ENCODE assay signal across 8 mouse cellular contexts in the genomic region with DNA sequence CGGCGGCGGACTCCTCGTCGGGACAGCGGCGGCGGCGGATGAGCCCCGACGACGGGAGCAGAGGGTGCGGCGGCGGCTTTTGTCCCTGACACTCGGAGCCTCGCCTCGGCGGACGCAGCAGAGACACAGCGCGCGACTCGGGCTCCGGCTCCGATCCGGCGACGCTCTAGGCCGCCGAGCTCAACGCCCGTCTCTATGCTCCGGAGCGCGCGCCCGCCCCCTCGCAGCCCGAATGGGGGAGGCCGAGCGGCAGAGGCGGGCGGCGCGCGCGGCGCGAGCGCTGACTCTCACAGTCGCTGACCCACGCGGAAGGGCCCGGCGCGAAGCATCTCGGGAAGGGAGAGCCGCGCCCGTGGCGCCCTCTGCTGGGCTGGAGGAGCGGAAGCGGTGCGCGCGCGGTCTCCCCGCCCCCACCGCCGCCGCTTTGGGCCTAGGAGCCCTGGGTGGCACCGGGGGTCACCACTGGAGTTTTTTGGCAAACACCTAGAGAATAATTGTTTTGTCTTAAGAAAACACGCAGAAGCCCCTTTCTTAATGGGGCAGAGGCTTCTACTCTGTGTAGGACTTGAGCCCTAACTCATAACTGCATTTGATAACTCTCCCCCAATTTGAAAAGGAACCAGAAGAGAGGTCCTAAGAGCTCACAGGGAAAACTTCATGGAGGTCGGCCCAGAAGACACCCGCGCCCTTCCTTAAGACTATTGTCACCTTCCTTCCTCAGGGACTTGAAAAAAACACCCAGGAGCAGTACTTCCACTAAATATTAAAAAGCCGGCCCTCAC. TPM values are rescaled to one million over a fixed set of nuclear protein-coding genes. Genes with fewer than 3 reads are reported as not detected.
DNase-seq lines count a peak whose midpoint lies in the region; ATAC-seq lines count a peak whose summit lies in the region.

A gene (minus strand): TSS at position 351 of the 782 bp plus-strand sequence.

- peaks cover 4% of the 10 kb centered on the region; the same call in 1 of the 2 replicates for H3K36me3 ChIP-seq in forebrain, embryonic 11.5 days (ENCODE audit: control insufficient read depth, insufficient read depth, low read length)
- peaks cover 11% of the 10 kb centered on the region; the same call in 1 of the 2 replicates for H3K36me3 ChIP-seq in heart, embryonic 16.5 days (ENCODE audit: control insufficient read depth, insufficient read depth)
- peaks cover 20% of the 10 kb centered on the region for H3K36me3 ChIP-seq in liver, embryonic 15.5 days (replicated peaks)
- peaks cover 21% of the 10 kb centered on the region for H3K36me3 ChIP-seq in neural tube, embryonic 12.5 days

- peak within 1 kb of the TSS; percentile 92 for H3K27ac ChIP-seq in forebrain, embryonic 11.5 days (ENCODE audit: low read depth, low read length)
- peak within 1 kb of the TSS; percentile 92 for H3K27ac ChIP-seq in heart, embryonic 16.5 days (ENCODE audit: low read length)
- peak within 1 kb of the TSS; percentile 97 for H3K27ac ChIP-seq in liver, embryonic 15.5 days (replicated peaks)
- peak within 1 kb of the TSS; percentile 79 for H3K27ac ChIP-seq in neural tube, embryonic 12.5 days

- peak within 1 kb of the TSS; percentile 100 for H3K9ac ChIP-seq in forebrain, embryonic 11.5 days (ENCODE audit: low read length)
- H3K9ac ChIP-seq in heart, embryonic 16.5 days (ENCODE audit: low read length) = peak within 1 kb of the TSS; percentile 96
- peak within 1 kb of the TSS; percentile 99 for H3K9ac ChIP-seq in liver, embryonic 15.5 days
- H3K9ac ChIP-seq in neural tube, embryonic 12.5 days = peak within 1 kb of the TSS; percentile 100

- peak; percentile 98 for DNase-seq in CD8-positive naive resting alpha-beta T cell, adult 2 months (ENCODE audit: low read depth in 2 of 2, low spot score in 2 of 2)
- DNase-seq in c-Kit-positive CD71-negative TER-119-negative erythroid progenitor cells, embryonic 14.5 days (ENCODE audit: low read depth) = peak; percentile 92
- DNase-seq in forebrain, embryonic 11.5 days (ENCODE audit: low spot score) = peak; percentile 99
- peak; percentile 97 to 98 for DNase-seq in kidney, postnatal 36 days
- peak; percentile 90 for DNase-seq in telencephalon, adult 2 months (ENCODE audit: low read depth, low spot score)

- no peaks in the 10 kb centered on the region for H3K9me3 ChIP-seq in forebrain, embryonic 11.5 days (ENCODE audit: control insufficient read depth, low read length)
- no peaks in the 10 kb centered on the region for H3K9me3 ChIP-seq in heart, embryonic 16.5 days (replicated peaks; ENCODE audit: control insufficient read depth, low read length)
- H3K9me3 ChIP-seq in liver, embryonic 15.5 days (replicated peaks) = no peaks in the 10 kb centered on the region
- H3K9me3 ChIP-seq in neural tube, embryonic 12.5 days = no peaks in the 10 kb centered on the region

- peaks cover 8% of the 10 kb centered on the region; the same call in 1 of the 2 replicates for H3K4me1 ChIP-seq in forebrain, embryonic 11.5 days (replicated peaks; ENCODE audit: control insufficient read depth, insufficient read depth, low read length)
- H3K4me1 ChIP-seq in heart, embryonic 16.5 days (ENCODE audit: control insufficient read depth, insufficient read depth, low read length) = peaks cover 22% of the 10 kb centered on the region
- H3K4me1 ChIP-seq in liver, embryonic 15.5 days (replicated peaks) = peaks cover 59% of the 10 kb centered on the region
- H3K4me1 ChIP-seq in neural tube, embryonic 12.5 days = peaks cover 22% of the 10 kb centered on the region

- H3K4me2 ChIP-seq in forebrain, embryonic 11.5 days (ENCODE audit: low read depth, low read length, severe bottlenecking) = peak within 1 kb of the TSS; percentile 81
- H3K4me2 ChIP-seq in heart, embryonic 16.5 days (ENCODE audit: low read depth, low read length) = peak within 1 kb of the TSS; percentile 97
- peak within 1 kb of the TSS; percentile 85 for H3K4me2 ChIP-seq in liver, embryonic 15.5 days
- peak within 1 kb of the TSS; percentile 82 for H3K4me2 ChIP-seq in neural tube, embryonic 12.5 days (replicated peaks)

- peak; percentile 99 for ATAC-seq in forebrain, embryonic 11.5 days (replicated peaks; ENCODE audit: low FRiP score)
- peak; percentile 97 for ATAC-seq in heart, embryonic 16.5 days (replicated peaks; ENCODE audit: extremely low read depth, insufficient read depth, low FRiP score)
- peak; percentile 98 for ATAC-seq in liver, embryonic 15.5 days (ENCODE audit: insufficient read depth)
- peak; percentile 96 for ATAC-seq in neural tube, embryonic 12.5 days (ENCODE audit: low FRiP score, low read depth)

- H3K4me3 ChIP-seq in forebrain, embryonic 11.5 days (ENCODE audit: low read depth, low read length) = peak within 1 kb of the TSS; percentile 100
- H3K4me3 ChIP-seq in heart, embryonic 16.5 days (ENCODE audit: low read length) = peak within 1 kb of the TSS; percentile 96
- peak within 1 kb of the TSS; percentile 98 for H3K4me3 ChIP-seq in liver, embryonic 15.5 days (replicated peaks)
- H3K4me3 ChIP-seq in neural tube, embryonic 12.5 days = peak within 1 kb of the TSS; percentile 93

- H3K27me3 ChIP-seq in forebrain, embryonic 11.5 days (ENCODE audit: control insufficient read depth, insufficient read depth, low read length) = no peaks in the 10 kb centered on the region
- no peaks in the 10 kb centered on the region for H3K27me3 ChIP-seq in heart, embryonic 16.5 days (ENCODE audit: control insufficient read depth, insufficient read depth, low read length)
- H3K27me3 ChIP-seq in liver, embryonic 15.5 days = no peaks in the 10 kb centered on the region
- no peaks in the 10 kb centered on the region for H3K27me3 ChIP-seq in neural tube, embryonic 12.5 days (replicated peaks)

- 1% methylated on average over 76 of the region's 78 CpGs for WGBS in forebrain, embryonic 11.5 days
- WGBS in heart, embryonic 16.5 days = 1% methylated on average over 78 of the region's 78 CpGs
- WGBS in liver, embryonic 15.5 days (ENCODE audit: insufficient replicate concordance) = 2% methylated on average over 78 of the region's 78 CpGs
- WGBS in neural tube, embryonic 12.5 days = 1% methylated on average over 78 of the region's 78 CpGs

RNA-seq across cellular contexts. Expression of the gene that starts here (rescaled TPM):
- 158 and 161 TPM in 2 replicates for polyA plus RNA-seq in forebrain, embryonic 11.5 days (2014; fragmentation: Nextera tagmentation; extraction: Ambion mirVana)
- 61.6 and 61.7 TPM in 2 replicates for polyA plus RNA-seq in heart, embryonic 16.5 days (2015; fragmentation: Nextera tagmentation; extraction: Ambion mirVana)
- 26.2 and 28.6 TPM in 2 replicates for polyA plus RNA-seq in liver, embryonic 15.5 days (2015; fragmentation: Nextera tagmentation; extraction: Ambion mirVana)
- 155 and 158 TPM in 2 replicates for polyA plus RNA-seq in neural tube, embryonic 12.5 days (2016; fragmentation: Nextera tagmentation; extraction: Ambion mirVana)

Comparison
In these comparisons a context has a peak if more than half of its experiments do, and no peak if none do; other contexts are left out.
1. Peak in every context shown above with its lines: DNase-seq, ATAC-seq, H3K4me3 ChIP-seq and H3K27ac ChIP-seq.